13 mouse cellular contexts compared by ENCODE assay signal in the genomic region with DNA sequence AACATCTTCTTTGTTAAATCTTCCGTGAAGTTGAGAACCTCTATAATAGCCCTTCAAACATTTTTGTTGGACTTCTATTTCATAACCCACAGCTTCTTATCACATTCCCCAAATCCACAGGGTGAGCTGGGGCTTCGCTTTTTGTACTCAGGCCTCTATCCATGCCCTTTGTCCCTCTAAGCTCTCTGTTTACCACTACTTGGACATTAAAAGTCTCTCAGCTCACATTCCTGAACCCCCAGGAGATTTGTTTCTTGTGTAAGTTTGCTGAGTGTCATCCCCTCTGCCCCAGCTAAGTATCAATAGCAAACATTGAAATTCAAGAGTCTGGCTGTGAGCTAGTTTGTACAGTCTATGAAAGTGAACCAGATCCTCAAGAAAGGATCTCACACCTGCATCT.
"Had no signal": no experiment of that assay in that cellular context is flagged by ENCODE, and none has a peak within 500 bp of the region (broad histone marks: within the 10 kb centered on the region; RNA-seq: fewer than 3 reads in every experiment).

No protein-coding gene starts in this region.

- H3K4me1 ChIP-seq: limb, embryonic 15.5 days; liver, embryonic 12.5 days; midbrain, embryonic 12.5 days had no signal

- ATAC-seq: liver, embryonic 12.5 days; midbrain, embryonic 16.5 days had no signal

- DNase-seq: kidney, postnatal 25 days; lung, embryonic 14.5 days; lung, postnatal 10 days; lung, postnatal 4 days; right cerebral cortex, adult 18-20 months; right cerebral cortex, postnatal 25 days had no signal

- H3K9ac ChIP-seq: limb, embryonic 15.5 days; liver, embryonic 12.5 days; lung, embryonic 14.5 days; midbrain, embryonic 12.5 days; neural tube, embryonic 13.5 days had no signal

- H3K9me3 ChIP-seq: limb, embryonic 15.5 days; liver, embryonic 12.5 days; midbrain, embryonic 12.5 days; neural tube, embryonic 13.5 days had no signal

- H3K27me3 ChIP-seq: limb, embryonic 15.5 days; liver, embryonic 12.5 days; midbrain, embryonic 12.5 days; neural tube, embryonic 13.5 days had no signal

- H3K4me3 ChIP-seq: left cerebral cortex, adult 2 months; limb, embryonic 15.5 days; liver, embryonic 12.5 days; midbrain, embryonic 12.5 days; neural tube, embryonic 13.5 days had no signal

- H3K27ac ChIP-seq: left cerebral cortex, adult 2 months; limb, embryonic 15.5 days; liver, embryonic 12.5 days; midbrain, embryonic 12.5 days; neural tube, embryonic 13.5 days; stomach, postnatal 0 days had no signal

- H3K4me2 ChIP-seq: limb, embryonic 15.5 days; liver, embryonic 12.5 days; lung, embryonic 14.5 days; midbrain, embryonic 12.5 days; neural tube, embryonic 13.5 days had no signal

- H3K36me3 ChIP-seq: limb, embryonic 15.5 days; liver, embryonic 12.5 days; midbrain, embryonic 12.5 days; neural tube, embryonic 13.5 days had no signal
